Mouse (Mus musculus) cerebellum, postnatal 10 days (tissue): Measurements from ENCODE around the gene Slc28a2.
"Not testable (repeated sequence)": the region's sequence is repeated elsewhere in the genome, so short reads cannot be mapped to it uniquely, and the experiment has no call there.

Experiments used
- DNase-seq, 2 experiments: peaks; one replicate each; pipeline ENCODE4 v3.0.0; 2021; ENCODE audit warnings: mixed read lengths in 2 of 2

Slc28a2 gene

DNA sequence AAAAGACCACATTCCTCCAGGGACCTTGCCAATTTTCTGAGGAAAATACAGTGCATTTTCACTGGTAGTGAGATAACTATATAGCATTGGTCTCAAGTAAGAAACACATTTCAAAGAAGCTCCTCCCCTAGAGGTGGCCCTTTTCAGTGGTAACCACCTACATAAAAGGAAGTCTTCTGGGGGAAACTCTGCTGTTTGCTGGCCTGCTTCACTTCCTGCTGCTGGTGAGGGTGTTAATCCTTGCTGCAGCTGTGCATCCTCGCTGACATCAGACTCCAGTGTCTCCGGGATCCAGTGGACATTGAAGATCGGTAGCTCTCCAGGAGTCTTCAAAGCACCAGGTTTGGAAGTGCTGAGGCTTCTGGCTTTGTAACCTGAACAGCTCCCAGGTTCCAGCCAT lies at the start of gene Slc28a2:
Slc28a2 (plus strand) TSS at position 278 of the 400 bp plus-strand sequence.
- not testable (repeated sequence) for DNase-seq

DNA sequence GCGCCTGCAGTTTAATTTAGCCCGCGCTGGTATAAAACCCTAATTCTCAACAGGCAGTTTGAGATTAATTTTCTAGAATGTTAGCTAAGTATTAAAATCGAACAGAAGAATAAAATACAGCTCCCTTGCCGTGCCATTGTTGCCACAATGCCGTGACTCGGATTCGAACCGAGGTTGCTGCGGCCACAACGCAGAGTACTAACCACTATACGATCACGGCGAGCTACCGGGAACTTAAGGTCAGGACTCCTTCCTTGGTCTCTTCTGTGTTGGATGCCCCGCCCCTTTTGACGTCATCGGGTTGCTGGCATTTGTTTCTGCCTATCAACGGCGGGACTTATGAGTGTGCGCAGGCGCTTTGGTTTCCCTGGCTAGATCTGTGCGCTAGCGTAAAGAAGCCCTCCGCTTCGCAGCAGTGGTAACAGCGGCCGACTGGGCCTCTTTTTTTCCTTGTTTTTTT lies 49.0 kb upstream of the Slc28a2 start:
- peak; percentile 97 to 99 for DNase-seq

DNA sequence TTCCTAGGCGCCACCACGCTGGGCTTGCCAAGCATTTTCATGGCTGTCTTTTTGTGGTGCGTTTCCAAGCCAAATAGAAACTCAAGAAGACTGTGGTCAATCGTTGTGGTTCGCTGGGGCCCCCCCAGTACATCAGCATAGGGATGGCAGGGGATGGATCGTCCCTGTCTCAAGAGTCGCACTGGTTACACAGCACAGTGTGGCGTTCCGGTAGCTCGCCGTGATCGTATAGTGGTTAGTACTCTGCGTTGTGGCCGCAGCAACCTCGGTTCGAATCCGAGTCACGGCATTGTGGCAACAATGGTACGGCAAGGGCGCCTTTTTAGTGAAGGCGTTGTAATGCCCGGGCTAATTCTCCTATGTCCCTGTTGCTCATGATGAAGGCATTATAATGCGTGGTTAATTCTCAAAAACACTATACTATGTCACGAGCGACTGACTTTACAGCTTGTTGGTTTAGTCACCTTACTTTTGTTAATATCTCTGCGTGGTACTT lies 48.5 kb upstream of the Slc28a2 start:
- DNase-seq = peak; percentile 78 to 81

- peak; percentile 71 to 76 for DNase-seq
These were observed 47.6 kb upstream of the Slc28a2 start for GRCm38 (mm10) chr2:122378421-122379291.

DNA sequence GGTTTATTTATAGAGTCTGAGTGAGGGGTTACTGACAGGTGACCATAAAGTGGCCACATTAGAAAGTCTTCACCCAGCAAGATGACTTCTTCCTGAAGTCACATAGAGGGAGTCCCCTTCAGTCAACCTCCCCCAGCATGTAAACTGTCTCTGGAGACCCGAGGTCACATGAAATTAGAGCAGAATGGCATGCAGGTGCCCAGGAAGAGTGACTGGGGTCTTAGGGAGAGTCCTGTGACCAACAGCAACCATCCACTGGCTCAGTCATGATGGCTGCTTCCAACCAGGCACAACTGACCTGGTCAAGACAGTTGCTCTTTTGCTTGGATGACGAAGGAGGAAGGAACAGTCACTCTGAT lies 47.0 kb upstream of the Slc28a2 start:
- DNase-seq = peak in 1 of 2 experiments; percentile 7

- DNase-seq = peak; percentile 87 to 91
These were observed 45.4 kb upstream of the Slc28a2 start for GRCm38 (mm10) chr2:122380768-122381311.

DNA sequence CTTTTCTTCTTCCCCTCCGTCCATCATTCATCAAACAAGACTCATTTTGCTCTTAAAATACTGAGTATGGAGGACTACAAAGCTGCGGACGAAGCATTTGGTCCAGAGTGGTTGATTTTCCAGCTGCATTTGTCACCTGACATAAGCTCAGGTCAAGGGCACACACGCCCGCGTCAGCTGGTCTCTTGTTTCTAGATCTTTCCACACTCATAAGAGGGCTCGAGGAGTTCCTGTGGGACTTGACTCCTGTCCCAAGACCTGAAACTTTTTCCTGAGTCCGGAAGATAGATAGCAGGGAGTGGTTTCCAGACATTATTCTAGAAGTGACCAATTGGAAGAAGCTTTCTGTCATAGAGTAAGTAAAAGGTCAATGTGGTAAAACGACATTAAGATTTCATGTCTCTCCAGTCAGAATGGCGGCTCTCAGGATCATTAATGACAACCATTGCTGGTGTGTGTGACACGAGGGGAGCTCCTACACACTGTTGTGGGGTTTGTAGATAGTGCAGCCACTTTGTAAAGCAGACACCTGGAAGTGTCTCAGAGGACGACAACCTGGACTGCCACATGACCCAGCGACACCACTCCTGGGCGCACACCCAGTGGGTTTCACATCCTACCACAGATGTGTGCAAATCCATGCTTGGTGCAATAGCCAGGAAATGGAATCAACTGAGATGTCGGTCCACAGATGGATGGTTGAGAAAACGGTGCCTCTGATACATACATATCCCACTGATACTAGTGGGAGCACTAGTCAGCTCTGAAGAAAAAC lies 44.8 kb upstream of the Slc28a2 start:
- peak in 1 of 2 experiments; percentile 6 for DNase-seq

GRCm38 (mm10) chr2:122382121-122382520 lies 44.2 kb upstream of the Slc28a2 start:
- DNase-seq = no peak

DNA sequence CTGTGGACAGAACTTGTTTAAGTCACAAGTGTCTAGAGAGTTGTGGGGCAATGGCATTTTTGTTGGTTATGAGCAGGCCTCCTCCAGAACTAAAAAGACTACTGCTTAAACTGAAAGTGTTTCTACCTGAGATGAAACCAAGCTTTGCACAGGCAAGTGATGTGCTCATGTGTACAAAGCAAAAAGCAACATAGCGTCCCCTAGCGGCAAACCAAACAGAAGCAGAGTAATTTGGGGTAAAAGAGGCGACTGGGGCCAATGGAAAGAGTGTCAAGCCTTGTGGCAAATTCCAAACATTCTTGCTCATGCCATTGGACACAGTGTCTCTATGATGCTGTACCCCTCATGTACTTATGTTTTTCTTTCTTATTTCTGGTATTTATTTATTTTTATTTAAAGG lies 41.2 kb upstream of the Slc28a2 start:
- no peak for DNase-seq

DNA sequence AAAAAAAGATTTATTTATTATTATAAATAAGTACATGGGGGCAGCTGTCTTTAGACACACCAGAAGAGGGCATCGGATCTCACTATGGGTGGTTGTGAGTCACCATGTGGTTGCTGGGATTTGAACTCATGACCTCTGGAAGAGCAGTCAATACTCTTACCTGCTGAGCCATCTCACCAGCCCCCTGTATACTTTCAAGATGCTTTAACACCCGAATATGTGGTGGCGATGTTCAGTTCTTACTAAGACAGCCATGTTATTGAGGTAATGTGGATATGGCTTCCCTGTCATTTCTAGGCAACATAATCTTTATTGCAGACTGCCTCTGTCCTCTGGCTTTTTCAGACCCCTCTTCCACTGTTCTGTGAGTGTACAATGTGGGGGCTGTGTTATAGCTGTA lies 39.1 kb upstream of the Slc28a2 start:
- not testable (repeated sequence) for DNase-seq

GRCm38 (mm10) chr2:122396150-122396549 lies 30.1 kb upstream of the Slc28a2 start:
- DNase-seq = no peak

- no peak for DNase-seq
These were observed 18.7 kb upstream of the Slc28a2 start for GRCm38 (mm10) chr2:122407607-122408006.

GRCm38 (mm10) chr2:122408928-122409327 lies 17.3 kb upstream of the Slc28a2 start:
- no peak for DNase-seq

- DNase-seq = not testable (repeated sequence)
These were observed 368 bp downstream of the Slc28a2 start for GRCm38 (mm10) chr2:122426645-122427044.

- DNase-seq = not testable (repeated sequence)
These were observed 12.6 kb downstream of the Slc28a2 start for GRCm38 (mm10) chr2:122438706-122439482.

DNA sequence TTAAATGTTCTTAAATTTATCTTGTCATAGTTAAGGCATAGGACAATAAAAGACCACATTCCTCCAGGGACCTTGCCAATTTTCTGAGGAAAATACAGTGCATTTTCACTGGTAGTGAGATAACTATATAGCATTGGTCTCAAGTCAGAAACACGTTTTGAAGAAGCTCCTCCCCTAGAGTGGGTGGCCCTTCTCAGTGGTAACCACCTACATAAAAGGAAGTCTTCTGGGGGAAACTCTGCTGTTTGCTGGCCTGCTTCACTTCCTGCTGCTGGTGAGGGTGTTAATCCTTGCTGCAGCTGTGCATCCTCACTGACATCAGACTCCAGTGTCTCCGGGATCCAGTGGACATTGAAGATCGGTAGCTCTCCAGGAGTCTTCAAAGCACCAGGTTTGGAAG lies 14.2 kb downstream of the Slc28a2 start:
- not testable (repeated sequence) for DNase-seq

GRCm38 (mm10) chr2:122441000-122441933 lies 15.0 kb downstream of the Slc28a2 start:
- DNase-seq = no peak

DNA sequence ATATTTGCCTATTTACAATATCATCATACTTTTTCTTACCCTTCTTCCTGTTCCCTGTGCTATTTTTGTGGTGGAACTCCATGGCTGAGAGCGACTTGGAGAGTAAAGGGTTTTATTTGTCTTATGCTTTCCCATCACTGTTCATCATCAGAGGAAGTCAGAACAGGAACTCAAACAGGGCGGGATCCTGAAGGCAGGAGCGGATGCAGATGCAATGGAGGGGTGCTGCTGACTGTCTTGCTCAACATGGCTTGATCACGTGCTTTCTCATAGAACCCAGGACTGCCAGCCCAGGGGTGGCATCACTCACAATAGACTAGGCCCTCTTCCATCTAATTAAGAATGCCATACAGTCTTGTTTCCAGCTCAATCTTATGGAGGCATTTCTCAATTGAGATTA lies 24.1 kb downstream of the Slc28a2 start:
- no peak for DNase-seq

- DNase-seq = no peak
These were observed 26.1 kb downstream of the Slc28a2 start for GRCm38 (mm10) chr2:122452426-122452825.

DNA sequence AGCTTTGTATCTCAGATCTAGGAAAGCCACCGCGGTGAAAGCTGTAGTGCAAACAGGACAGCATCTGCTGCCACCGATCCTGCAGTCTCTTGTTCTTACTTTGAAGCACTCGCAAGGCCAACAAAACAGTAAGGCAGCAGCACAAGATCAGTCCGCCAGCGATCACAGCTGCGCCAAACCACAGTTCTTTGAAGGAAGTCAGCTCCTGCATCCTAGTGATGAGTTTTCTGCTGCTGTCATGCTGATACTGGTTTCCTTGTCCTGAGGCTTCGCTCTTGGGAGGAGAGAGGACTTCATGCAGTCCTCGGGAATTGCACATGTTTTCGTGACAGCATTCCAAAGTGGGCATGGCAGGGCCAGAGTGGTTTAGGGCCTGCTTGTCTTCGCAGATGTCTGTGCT lies 40.6 kb downstream of the Slc28a2 start:
- DNase-seq = peak in 1 of 2 experiments; percentile 13

DNA sequence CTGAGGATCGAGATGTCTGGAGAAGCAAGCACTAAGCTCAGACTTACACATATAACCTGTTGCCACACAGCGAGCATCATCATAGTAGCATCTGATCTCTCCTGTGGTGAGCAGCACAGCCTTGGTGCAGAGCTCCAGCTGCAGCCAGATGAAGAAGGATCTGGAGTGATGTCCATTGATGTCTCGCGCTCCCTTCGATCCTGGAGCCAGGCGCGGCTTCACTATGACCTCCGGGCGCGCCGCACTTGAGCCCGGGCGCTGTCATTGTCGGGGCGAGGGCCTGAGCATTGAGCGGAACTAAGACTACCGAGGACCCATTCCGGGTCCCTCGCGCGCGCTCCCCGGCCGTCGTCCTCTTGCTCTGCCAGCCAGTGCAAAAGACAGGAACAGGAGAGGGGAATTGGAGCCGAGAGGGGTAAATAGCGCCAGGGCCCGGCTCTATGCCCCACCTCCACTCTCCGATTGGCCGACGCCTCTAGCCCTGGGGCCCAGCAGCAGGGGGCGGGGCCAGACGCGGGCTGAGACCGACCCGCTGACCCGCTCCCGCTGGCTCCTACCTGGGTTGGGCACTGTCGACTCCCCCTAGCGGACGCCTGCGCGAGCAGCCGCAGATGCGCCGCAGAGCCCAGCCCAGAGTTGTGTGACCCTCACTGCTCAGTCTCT lies 41.2 kb downstream of the Slc28a2 start:
- peak; percentile 95 to 97 for DNase-seq
